Mouse (Mus musculus) inflammation-experienced regulatory T-cells, adult 6 months (primary cell): ENCODE results near the gene Khnyn. TPM values are rescaled to one million over a fixed set of nuclear protein-coding genes. Genes with fewer than 3 reads are reported as not detected.
A peak's percentile ranks its signal among the peaks of the same experiment; 100 is the strongest.

Experiments used
- ATAC-seq: one replicate; pipeline ENCODE4 v1.8.0; 2017
- polyA plus RNA-seq, 3 experiments: library from polyadenylated mRNA; unstranded; fragments of 100-300 nt; shearing (Covaris generic); gene quantifications; one replicate each; pipeline ENCODE4 v1.2.1; 2017

The Khnyn gene
- polyA plus RNA-seq, 3 experiments from 2014 or later: 10.5 to 13.1 (median 12.8) TPM

DNA sequence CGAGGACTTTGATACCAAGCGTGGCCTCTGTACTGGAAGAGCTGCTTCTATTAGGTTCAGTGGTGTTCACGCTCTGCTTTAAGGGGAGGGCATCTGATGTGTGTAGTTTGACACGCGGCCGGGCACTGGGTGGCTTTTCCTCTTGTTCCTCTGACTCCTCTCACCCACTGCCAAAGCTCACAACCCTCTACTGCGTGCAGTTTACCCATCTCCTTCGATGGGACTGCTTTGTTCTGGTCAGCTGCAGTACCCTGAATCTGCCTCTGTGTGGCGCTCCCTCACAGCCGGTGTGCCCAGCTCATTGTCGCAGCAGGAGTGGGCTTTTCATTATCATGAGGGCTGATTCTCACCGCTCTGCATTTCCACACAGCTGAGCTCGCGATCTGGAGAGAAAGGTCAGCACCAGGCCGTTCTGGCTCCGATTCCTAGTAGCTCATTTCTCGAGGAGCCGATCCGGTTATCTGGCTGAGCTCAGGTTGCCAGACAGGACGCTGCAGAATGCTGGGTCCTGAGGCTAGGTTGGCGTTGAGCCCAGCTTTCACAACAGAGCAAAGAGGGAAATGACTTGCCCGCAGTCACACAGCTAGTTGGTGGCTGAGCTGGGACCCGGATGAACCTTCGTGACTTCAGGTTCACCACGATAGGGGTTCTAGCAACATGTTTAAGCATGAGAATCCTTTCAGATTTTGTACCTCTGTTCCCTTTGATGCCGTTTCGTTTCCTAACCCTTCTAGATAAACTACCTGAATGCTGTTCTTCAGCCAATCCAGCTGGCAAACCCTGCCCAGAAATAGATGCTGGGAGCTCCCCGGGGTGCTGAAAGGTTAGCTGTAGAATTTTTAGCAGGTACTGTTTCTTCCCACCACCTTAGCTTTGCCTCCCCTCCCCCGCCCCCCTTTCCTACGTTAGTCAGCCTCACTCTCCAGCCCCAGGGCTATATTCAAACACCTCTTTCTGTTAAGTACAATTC is 10.7 kb upstream of the Khnyn start:
- ATAC-seq: peak; percentile 86

- no peak for ATAC-seq
These were observed 7.1 kb upstream of the Khnyn start for GRCm38 (mm10) chr14:55877469-55878315.

DNA sequence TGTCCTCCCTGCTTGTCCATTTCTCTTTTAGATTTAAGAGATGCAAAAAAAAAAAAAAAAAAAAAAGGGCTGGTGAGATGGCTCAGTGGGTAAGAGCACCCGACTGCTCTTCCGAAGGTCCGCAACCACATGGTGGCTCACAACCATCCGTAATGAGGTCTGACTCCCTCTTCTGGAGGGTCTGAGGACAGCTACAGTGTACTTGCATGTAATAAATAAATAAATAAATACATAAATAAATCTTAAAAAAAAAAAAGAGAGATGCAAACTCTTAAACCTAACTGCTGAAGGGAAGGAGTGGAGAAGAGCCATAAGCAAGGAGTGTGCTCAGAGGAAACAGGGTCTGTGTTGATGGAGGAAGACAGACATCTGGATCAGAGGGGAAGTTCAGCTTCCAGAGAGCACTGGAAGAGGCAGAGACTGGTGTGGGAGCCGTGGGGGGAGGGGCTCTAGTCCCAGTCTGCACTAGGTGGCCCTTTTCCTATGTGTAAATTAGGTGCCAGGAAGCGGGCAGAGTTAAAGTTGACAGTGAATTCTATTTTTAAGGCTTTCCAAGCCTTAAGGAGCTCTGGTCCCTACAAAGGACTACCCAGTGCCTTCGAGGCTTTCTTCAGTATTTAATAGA is 6.3 kb upstream of the Khnyn start:
- no peak for ATAC-seq

- peak; percentile 73 for ATAC-seq
These were observed 5.1 kb upstream of the Khnyn start for GRCm38 (mm10) chr14:55879623-55880022.

DNA sequence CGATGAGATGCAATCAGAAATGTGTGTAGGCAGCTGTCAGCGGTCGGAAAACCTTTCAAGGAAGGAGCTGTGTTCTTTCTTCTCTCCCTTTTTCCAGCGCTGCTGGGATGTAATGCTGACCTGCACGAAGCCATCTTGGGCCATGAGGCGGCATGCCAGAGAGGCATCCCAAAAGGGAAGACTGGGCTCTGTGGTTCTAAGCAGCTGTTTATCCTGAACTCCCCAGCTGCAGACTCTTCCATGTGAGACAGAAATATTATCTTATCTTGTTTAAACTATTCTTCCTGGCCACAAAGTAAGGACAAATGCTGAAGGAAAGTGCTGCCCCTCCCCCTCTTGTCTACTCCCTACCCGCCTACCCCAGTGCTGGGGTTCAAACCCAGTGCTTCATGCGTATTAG is 3.8 kb upstream of the Khnyn start:
- ATAC-seq: no peak

DNA sequence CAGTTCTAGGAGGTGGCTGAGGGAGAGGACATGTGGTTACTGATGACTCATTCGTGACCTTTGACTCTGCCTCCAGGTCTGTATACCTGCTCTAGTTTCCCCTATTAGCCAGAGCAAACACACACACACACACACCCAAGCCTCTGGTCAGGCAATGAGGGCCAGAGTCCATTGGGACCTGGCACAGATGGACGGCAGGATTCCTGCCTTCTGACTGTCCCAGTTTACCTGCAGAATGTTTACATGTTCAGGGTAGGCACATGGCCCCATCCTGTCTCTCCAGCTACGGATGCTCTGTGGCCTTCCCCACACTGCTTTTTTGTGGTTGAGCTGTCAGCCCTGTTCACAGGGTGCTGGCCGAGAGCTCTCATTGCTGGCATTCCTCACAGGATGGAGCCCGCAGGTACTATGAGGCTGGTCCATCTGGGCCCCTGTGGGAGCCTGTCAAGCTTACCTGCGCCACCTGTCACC is 2.5 kb upstream of the Khnyn start:
- ATAC-seq: peak; percentile 42

- no peak for ATAC-seq
These were observed 1.5 kb upstream of the Khnyn start for GRCm38 (mm10) chr14:55883149-55883661.

DNA sequence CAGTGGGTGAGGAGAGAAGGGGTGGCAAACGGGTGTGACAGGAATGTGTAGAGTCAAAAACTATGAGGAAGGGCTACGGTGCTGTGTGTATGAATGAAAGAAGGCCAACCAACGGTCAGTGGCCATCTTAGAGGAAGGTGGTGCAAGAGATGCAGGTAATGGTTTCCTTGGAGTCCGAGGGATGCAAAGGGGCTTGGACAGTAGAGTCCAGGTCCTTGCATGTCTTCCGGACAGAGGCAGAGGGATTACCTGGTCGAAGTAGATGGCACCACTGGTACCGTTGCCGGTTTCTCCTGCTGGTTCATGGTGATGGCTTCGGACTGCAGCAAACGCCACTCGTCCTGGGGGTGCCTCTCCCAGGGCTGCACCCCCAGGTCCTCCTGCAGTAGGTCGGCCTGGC is 1.1 kb upstream of the Khnyn start:
- no peak for ATAC-seq

GRCm38 (mm10) chr14:55884166-55884565 is 581 bp upstream of the Khnyn start, which contains the start of gene Cbln3:
Gene Cbln3, minus strand, starts transcription at chr14:55884392.
- ATAC-seq: no peak

- ATAC-seq: peak; percentile 29
These were observed 505 bp downstream of the Khnyn start for GRCm38 (mm10) chr14:55885114-55885790.

DNA sequence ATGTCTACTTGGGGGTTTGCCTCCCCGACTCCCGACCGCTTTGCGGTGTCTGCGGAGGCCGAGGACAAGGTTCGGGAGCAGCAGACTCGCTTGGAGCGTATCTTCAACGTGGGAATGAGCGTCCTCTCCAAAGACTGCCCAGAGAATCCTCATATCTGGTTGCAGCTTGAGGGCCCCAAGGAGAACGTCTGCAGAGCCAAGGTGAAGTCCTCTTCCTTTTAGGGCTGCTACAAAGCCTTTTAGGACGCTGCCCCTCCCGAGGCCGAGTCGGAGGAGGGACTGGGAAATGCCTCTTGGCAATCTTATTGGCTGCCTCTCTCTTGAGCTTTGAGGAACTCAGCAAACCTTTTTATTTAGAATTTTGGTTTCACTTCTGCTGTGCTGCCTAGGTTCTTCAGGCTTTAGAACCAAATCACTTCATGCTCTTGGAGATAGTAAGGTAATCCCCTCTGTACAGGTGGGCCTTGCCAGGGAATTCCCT is 1.1 kb downstream of the Khnyn start:
- ATAC-seq: peak; percentile 44

DNA sequence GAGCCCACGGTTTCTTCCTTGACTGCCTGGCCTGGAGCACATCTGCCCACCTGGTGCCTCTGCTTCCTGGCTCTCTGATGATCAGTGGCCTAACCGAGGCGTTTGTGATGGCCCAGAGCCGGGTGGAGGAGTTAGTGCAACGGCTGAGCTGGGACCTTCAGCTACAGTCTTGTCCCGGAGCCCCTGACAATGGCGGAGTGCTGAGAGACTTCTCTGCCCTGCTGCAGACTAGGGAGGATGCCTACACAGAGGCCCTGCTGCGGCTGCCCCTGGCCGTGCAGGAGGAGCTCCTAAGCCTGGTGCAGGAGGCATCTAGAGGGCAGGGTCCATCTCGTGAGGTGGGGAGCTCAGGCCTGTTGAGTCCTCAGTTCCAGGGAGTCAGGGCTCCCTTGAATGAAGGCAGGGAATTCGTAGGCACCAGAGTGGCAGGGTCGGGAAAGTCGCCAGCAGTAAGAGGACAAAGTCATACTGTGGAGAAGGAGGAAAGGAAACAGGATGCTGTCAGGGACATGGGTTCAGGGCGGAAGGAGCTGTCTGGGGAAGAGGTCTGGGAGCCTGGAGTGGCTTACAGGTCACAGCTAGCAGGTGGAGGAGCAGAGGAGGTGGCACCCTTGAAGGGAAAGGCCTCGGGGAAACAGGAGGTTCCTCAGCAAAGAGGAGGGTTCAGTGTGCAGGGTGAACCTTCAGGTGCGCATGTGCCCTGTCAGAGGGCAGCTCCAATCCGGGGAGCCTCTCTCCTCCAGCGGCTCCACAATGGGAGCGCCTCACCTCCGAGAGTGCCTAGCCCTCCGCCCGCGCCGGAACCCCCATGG is 2.0 kb downstream of the Khnyn start:
- ATAC-seq: no peak

- no peak for ATAC-seq
These were observed 12.9 kb downstream of the Khnyn start for GRCm38 (mm10) chr14:55897671-55898070.

GRCm38 (mm10) chr14:55898947-55899346 is 14.2 kb downstream of the Khnyn start:
- ATAC-seq: no peak

DNA sequence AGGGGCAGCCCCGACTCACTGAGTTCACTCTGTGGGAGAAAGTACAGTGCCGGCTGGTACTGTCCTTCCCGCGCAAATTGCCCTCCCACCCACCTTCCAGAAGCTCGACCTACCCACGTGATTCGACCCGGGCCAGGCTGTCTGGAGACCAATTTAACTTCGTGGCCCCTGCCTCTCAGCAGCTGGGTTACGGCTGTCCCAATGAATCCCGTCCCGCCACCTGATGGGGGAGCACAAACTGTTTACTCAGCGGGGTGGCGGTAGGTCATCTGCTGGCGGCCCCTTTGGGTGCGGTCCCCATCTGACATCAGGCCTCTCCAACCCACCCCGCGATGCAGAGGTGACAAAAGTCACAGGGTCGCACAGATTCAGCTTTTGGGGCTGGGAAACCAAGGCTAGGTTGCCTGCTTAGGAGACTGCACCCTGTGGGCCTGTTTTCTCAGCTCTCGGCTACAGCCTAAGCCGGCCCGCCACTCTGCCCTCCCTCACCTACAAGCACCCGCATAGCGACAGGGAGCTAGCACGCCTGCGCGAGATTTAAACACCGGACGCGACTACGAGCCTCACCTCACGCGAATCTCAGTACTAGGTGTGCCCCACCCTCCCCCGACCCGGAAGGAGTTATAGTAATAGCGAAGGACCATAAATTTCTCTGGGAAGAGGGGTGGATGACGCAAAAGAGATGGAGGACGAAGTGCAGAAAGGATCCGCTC is 15.1 kb downstream of the Khnyn start, which contains the start of gene Sdr39u1:
Sdr39u1 (minus strand) TSS at position 593 of the 713 bp plus-strand sequence.
- peak; percentile 98 for ATAC-seq

DNA sequence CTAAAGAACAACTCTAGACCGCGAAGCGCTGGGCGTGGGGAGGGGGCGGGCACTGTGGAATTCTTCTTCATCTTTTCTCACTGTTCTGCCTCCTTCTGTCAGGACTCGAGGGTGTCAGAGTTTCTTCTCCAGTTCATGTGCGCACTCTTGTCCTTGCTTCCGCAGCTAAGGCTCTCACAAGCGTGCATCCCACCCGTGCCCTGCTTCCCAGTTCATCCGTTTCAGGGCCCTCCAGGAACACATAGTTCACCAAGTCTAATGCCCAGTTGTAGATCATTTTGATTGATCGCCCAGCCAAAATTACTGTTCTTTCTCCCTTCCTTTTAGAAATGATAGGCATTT is 15.6 kb downstream of the Khnyn start:
- ATAC-seq: no peak

DNA sequence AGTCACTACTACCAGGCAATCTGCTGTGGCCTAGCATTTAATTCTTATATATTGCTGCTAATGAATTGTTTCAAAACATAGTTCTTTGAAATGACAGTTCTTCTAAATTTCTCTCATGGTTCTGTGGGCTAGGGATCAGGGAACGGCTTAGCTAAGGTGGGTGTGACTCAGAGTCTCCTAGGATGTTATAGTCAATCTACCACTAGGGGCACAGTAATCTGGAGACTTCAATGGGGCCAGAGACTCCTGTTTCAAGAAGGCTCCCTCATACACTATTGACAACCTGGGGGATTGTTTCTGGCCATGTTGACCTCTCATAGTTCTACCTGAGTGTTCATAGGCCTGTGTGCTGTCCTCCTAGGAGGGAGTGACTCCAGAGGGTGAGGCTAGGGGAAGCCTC is 20.8 kb downstream of the Khnyn start:
- ATAC-seq: peak; percentile 50

DNA sequence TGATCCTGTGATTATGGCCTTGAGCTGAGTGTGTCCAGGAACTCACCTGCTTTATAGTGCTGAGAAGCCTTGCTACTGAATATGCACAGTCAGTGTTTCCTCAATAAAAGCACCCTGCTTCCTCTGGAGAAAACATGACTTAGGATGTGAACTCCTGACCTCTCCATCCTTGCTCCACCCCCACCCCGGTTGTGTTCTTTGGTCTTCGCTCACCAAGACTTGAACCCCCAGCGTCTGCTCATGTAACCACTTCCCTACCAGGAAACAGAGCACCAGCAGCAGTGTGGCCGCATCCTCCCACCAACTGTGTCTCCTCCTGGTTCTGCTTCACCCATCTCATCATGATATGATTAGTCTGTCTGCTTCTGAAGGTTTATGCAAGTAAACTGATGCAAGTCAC is 28.7 kb downstream of the Khnyn start:
- ATAC-seq: peak; percentile 93

DNA sequence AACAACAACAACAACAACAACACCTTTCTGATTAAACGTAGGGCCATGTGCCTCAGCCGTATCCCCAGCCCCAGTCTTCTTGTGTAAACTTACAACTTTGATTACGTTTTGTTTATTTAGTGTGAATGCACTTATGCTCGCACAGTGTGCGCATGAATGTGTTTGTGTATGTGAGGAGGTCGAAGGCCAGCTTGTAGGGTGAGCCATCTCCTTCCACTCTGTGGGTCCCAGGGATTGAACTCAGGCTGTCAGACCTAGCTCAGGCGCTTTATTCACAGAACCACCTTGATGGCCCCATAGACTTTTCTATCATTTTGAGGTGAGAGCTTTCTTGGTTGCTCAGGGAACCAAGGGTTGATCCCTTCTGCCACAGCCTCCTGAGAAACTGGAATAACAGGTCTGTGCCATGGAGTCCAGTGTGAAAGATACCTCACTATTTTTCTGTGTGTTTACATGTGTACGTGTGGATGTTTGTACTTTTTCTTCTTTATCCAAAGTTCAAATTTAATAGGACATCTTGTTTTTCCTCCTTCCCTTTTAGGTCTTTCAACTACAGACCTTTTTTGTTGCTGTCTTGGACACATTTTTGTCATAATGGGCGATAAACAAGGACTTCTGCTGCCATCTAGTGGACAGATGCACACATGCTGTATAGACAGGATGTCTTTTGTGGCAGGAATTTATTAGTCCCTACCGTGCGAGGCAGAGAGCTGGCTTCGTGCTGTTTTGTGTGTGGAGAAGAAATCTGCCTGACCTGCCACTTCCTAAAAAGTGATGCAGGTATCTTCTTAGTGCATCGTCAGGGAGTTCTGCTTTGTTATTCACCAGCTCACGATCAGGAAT is 33.7 kb downstream of the Khnyn start:
- ATAC-seq: peak; percentile 86
